Mouse (Mus musculus): ENCODE results near the gene Ssx2ip.
A peak's percentile ranks its signal among the peaks of the same experiment; 100 is the strongest.
"Not testable (repeated sequence)": the region's sequence is repeated elsewhere in the genome, so short reads cannot be mapped to it uniquely, and the experiment has no call there.

The Ssx2ip gene

DNA sequence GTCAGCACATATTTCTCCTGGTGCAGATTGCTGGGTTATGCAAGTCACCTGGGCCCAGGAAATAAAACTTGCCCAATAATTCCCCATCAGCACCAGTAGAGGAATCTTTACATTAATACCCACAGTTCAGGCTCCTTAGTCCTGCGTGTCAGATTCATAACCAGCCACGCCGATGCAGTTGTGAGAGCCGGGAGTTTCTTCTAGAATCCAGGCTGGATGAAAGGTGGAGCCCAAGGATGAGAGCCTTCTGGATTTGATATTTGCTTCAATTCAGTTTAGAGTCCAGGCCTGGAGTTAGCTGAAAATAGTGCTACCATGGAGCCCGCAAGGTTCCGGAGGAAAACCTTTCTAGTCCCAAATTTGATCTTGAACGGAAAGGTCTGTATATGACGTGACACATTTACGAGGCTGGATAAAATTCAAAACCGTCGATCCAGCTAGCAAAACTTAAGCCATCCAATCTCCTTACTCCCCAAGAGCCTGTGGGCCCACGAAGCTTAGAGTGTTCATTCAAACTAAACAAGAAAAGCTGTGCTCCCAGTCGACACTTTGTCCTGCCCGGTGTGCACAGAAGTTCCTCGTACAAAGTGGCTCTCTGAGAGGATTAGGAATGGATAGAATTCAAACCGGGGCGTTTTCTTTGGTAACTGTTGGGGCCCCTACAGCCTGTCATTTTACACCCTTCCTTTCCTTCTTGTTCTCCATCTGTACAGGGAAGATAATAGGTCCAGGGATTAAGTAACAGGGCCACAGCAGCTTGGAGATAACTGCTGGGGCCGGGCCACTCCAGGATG lies 968 bp downstream of the Ssx2ip start:
- no peak for DNase-seq

DNA sequence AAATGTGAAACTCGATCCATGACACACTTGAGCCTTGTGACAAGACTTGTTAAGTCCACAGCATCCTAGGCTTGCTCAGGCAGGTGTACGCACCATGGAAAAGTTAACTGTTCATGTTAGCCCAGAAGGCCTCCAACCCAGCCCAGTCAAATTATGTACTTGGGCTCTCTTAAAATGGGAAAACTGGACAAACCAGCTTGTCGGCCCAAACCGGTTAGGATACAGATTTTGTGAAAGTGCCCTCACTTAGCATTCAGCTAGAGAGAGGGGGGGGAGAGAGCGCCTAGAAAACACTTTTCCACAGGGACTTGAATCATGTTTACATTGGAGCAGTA lies 1.5 kb downstream of the Ssx2ip start:
- peak; percentile 71 for DNase-seq

DNA sequence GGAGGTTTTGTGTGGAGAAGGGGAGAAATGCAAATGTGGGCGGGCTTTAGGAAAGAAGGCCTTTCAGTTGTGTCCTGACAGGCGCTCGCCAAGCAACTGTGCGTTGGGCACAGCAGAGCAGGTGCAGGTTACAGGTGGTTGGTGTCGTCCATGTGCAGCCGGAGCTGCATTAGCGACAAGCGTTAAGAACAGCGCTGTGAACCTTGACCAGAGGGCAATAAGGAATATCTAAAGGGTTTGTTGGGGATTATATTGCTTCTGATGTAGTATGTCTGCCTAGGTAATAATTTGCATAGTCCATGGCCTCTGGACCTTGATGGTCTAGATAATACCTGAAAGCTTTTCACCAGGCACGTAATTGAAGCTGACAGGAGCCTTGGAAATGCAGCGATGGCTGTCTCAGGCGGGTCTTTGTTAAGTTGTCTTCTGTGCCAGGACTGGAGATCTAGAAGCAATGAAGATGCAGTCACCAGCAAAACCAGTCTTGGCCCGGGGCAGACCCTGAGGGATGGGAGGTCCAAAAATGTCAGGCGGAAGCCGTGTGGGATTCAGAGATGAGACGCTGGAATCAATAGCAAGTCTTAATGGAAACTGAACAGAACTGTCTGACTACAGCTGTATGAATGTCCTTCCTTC lies 2.8 kb downstream of the Ssx2ip start:
- DNase-seq = peak; percentile 36

DNA sequence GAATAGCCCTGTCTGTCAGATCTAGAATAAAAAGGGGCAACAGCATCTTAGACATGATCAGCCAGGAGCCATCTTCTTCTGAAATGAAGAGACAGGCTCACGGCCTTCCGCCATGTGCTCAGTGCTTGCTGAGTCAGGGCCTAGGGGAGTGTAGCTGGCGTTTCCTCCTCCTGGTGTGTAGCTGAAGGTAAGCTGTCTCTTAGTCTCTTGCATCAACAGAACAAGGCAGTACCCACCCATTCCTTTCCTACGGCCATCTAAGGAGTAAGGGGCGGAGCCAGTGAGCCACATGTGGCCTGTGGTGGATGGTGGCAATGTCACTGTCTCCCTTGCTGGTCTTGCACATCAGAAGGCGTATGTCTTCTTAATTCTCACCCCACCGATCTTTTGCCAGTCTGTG lies 5.7 kb downstream of the Ssx2ip start:
- DNase-seq = no peak

DNA sequence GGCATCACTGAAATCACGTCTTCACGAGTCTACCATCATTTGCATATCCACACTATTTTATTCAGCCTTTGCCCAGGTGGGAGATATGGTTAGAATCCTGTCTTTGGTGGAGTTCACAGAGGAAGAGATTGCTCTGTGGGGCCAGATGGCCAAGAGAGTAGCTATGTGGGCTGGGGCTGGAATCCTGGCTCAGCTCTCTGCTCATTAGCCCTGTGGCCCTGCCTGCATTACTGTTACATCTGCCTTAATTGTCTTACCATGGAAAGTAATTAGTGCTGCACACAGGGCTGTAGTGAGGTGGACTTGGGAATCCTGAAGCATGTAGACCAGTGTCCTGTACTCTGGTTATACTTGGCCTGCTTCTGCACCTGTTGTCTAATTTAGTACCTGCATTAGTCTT lies 7.6 kb downstream of the Ssx2ip start:
- no peak for DNase-seq

DNA sequence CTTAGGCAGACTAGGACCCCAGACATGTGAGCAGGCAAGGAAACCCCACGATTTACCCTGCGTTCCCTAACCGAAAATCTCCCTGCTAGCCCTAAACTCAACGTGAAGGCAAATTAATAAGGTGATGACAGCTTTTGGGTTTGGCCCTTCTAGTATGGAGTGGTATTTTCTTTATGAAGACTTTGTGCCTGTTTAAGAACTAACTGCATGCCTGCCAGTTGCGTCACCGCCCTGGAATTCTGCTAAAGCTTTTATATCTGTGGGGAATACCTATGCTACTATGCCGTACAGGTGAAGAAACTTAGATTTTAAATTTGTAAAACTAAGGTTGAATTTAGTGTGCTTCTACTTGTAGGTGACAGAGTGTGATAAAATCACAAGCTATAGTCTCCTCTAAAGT lies 8.0 kb downstream of the Ssx2ip start:
- DNase-seq = no peak

DNA sequence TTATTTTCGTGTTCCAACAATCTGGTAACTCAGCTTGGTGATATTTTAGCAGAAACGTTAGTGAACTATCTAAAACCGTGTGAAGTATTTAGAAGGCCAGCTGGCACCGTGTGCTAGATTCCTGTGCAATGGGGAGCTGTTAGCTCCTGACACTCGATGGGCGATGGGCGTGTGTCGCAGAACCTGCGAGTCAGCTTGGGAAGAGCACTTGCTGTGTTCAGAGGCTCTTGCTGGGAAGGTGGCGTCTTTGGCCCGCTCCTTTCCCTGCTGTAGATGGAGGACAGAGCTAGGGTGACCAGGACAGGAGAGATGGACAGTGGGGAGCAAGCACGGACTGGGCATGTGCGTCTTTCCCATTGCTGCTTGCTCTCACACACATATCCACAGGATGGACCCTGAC lies 8.6 kb downstream of the Ssx2ip start:
- DNase-seq = no peak

DNA sequence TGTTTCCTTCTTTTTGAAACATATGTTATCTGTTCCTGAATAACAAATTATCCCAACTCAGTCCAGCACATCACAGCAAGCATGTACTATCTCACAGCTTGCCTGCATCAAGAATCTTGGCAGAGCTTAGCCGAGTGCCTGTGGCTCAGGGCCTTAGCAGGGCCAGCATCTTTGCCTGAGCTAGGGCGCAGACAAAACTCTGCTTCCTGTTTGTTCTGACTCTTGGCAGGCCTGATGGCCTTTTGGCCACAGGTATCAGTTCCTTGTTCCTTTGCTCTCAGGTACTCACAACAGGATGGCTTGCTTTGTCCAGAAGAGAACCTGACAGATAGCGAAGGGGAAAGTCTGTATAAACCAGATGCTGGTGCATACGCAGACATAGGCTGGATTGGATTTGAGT lies 9.6 kb downstream of the Ssx2ip start:
- no peak for DNase-seq

DNA sequence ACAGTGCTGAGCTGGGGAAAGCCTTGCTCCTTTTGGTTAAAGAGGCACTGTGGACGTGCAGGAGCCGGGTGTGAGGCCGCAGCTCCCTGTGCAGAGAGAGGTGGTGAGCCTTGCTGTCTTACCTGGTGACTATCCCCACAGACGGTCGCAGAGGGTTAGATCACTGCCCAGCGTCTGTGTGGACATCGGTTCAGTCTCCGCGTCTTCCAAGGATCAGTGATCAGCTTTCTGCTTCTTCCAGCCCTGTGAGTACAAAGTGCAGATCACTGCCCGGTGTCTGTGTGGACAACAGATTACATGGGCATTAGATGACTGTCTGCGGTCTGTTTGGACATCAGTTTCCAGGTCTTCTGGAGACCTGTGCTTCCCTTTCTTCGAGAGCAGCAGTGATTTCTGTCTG lies 10.1 kb downstream of the Ssx2ip start:
- peak; percentile 41 for DNase-seq

DNA sequence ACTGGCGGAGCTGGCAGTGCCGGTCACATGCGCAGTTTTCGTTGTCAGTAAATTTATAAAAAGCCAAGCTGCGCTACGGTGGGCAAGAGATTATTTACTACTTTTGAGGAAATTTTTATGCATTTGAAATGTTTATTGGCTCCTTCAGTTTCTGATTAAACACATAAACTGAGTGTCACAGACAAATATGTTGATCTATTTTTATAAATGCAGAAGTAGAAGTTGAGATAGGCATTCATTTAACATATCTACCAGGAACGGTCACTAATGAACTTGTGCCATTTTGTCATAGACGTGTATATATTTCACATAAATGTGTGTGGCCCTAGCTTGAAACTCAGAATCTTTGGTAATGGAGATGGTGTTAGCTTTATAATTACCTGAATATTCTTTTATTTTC lies 13.4 kb downstream of the Ssx2ip start:
- no peak for DNase-seq

DNA sequence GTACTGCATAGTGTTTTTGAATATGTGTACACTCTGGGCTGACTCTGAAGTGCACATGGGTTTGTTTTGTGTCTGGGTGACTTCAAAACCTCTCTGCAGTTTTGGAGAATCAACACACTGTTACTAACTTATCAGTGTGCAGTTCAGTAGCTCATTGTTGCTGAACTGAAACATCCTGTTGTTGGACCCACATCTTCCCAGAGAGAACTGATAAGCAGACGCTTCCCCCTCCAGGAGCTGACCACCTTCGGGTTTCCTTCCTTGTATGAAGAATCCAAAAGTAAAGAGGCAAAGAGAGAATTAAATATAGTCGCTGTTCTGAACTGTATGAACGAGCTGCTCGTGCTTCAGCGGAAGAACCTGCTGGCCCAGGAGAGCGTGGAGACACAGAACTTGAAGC lies 14.5 kb downstream of the Ssx2ip start:
- DNase-seq = no peak

DNA sequence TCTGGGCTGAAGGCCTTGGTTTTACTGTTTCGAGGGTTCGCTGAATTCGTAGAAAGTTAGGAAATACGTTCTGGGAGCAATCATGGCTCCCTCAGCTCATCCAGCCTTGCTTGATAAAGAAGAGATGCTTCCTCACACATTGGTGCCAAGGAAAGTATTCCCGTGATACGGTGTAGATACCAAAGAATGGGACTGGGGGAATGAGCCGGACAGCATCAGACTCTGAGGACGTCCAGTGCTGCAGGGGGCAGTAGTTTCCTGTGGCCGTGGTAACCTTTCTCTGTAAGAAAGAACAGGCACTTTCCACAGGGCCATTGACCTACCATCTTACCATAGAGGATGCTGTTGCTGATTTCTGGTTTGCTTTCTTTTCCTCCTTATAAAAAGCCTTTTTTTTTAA lies 15.1 kb downstream of the Ssx2ip start:
- DNase-seq = no peak

DNA sequence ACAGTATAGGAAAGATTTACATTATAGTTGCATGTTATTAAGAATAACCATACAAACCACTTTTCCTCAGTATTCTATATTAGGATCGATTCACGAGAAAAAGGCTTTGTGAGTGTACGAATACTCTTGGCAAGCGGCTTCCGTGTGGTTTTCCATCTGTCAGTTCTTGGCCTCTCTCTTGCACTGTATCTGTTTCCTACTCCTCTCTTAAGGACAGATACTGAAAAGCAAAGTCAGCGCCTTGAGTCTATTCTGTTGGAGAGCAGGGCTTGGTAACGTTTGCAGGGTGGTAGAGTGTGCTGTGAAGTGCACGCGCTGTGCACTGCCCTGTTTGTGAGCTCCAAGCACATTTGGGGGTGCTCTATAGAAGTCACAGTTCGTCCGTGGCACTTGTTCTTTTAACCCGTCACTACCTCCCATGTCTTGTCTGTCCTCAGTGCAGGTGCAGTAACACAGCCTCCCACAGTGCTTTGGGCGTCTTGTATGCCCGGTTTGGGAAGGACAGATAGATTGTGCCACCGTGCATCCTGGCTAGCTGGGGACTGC lies 15.6 kb downstream of the Ssx2ip start:
- DNase-seq = no peak

DNA sequence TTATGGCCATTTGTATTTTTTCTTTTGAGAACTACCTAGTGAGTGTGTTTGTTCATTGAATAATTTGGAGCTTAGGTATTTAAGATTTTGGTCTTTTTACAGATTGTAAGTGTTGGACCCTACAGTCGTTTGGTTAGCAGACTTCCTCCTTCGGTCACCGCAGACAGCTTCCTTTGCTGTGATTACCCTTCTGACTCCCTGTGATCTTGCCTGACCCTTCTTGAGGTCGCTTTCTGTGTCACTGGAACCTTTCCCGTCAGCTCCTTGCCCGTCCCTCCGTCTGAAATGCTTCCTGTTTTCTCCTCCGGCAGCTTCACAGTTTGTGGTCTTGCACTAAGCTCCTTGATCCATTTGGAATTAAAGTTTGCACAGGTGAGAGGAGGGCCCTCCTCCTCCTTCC lies 17.3 kb downstream of the Ssx2ip start:
- DNase-seq = no peak

DNA sequence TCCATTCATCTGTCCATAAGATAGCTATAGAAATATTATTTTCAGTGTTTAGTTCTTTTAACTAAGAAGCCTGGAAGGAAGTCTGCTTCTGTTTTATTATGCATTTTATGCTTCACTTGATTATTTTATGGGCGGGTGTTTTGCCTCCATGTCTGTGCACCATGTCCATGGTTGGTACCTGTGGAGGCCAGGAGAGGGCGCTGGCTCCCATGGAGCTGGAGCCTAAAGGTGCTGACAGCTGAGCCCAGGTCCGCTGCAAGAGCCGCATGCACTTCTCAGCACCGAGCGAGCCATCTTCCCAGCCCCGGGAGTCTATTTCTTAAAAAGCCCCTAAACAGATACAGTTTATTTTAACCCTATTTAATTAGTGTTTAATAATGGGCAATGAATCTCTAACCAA lies 19.3 kb downstream of the Ssx2ip start:
- DNase-seq = no peak

DNA sequence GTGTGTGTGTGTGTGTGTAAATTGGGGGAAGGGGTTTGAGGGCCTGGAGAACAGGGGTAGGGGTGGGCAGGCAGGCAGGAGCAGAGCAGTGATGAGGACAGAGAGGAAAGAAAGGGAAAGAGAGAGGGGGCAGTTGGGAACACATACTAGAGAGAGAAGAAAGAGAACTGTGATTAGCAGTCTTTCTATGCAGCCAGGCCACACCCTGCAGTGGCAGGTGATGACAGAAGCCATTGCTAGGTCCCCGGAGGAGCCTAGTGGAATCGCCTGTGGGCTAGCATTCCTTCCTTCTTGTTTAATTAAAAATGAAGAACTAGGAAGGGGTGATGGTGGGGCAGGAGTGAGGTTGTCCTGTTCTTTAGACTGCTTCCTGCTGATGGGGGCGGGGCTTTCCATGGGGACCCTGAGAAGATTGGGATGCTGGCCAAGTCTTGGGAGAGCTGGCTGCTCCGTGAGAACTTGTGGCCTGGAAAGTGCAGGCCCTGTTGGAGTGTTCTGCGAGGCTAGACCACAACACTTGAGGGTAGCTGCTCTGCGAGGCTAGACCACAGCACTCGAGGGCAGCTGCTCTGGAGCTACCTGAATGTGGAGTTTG lies 20.0 kb downstream of the Ssx2ip start:
- DNase-seq = peak; percentile 33

DNA sequence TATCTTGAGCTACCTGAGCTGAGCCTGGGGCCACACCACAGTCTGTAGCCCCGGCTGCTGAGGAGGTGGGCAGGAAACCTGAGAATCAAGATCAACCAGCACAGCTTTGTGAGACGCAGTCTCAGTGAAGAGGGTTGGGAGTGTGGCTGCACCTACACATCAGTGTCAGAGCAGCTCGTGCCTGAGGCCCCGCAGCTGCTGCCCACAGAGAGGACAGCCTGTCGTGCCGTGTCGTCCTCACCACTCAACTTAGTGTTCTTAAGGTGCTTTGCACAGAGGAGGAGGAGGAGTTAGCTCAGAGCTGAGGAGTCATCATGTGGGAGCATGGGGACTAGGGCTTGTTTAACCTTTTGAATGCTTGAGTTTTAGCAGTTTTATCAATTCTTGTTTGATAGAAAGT lies 21.5 kb downstream of the Ssx2ip start:
- DNase-seq = no peak

DNA sequence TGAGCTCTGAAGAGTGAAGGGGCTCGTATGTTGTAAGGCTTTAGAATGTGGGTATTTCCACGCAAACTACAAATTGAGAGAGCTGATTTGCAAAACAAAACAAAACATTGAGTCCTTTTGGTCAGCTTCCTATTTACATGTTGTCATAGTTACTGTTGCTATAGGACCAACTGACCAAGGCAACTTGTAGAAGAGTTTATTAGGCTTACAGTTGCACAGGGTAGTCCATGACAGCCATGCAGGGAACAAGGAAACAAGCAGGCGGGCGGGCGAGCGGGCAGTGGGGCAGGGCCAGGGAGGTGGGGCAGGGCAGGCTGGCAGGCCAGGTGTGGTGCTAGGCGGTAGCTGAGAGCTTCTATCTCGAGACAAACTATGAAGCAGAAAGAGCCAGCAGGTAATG lies 22.0 kb downstream of the Ssx2ip start:
- no peak for DNase-seq

DNA sequence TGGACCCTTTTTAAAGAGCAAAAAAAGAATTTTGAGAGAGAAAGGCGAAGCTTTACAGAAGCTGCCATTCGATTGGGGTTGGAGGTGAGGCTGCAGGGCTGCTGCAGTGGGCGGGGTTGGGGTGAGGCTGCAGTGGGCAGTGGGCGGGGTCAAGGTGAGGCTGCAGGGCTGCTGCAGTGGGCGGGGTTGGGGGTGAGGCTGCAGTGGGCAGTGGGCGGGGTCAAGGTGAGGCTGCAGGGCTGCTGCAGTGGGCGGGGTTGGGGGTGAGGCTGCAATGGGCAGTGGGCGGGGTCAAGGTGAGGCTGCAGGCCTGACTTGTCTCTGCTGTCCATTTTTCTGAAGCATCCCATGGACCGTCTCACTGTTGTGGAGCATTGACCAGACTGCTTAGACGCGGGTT lies 28.6 kb downstream of the Ssx2ip start:
- DNase-seq = not testable (repeated sequence)

DNA sequence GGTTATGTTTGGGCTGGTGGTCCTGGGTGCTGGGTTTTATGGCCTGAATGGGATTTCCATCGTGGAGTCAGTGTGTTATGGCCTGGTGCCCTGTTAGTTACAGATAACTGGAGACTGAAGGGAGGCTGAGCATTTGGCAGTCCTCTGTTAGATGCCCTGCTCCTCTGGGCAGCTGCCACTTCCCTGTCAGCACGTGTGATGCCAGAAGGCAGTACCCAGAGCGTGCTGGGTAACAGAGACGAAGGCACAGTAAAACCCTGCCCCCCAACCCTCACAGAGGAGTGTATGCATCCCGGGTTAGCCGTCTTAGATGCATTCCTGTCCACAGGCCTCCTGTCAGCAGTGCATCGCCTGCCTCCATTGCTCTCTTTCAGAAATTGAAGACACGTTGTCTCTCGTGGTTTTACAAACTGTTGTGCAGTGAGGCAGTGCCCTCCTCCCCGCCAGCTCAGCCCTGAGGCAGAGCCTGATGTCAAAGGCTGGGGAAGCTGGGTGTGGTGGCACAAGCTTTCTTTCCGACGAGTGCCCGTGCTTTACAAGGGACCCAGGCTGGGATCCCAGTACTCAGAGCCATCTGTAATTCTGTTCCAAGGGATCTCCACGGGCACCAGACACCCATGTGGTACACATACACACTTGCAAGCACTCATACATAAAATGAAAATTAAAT lies 29.4 kb downstream of the Ssx2ip start:
- DNase-seq = no peak

DNA sequence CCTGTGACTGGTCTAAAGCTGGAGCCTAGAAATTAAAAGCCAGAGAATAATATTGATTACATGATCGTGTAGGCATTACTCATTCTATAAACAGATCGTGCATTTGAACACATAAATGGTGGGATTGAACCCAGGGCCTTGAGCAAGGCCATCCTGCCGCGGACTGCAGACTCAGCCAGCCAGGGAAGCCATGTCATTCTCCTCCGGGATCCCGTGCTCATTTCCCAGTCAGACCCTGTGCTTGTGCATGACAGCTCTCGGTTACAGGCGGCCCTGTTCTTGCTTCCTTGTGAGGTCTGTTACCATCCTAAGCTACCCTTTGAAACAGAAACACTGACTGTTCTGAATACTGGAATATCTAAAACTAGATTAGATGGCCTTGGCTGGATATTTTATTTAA lies 30.2 kb downstream of the Ssx2ip start:
- no peak for DNase-seq

DNA sequence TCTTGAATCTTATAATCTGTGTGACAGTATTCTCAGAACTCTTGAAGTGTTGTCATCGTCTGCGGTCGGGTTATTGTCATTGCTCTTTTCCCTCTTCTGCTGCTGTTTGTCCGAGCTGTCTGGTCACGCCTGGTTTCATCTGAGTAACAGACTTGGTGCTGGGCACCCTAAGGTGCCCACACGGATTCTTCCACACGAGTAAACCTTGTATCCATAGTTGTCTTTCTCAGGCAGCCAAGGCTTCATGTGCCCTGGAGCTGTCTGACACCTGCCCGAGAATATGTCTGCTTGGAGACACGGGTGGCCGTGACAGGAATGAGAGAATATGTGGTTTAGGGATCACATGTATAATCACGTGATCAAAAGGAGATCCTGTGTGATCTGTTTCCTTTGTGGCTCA lies 31.1 kb downstream of the Ssx2ip start:
- DNase-seq = no peak

DNA sequence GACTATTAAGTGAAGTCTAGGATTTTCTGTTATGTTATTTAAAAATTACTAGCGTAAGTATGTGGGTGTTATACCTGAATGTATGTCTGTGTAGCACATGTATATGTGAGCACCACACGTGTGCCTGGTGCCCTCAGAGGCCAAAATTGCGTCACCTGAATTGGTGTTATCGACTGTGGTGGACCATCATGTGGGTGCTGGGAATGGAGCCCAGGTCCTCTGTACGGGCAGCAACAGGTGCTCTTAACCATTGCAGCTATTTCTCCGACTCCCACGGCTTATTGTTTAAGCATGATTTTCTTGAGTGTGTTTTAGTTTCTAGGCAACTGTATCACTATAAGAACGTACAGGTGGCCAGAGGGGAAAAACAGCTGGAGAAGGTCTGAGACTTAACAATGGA lies 31.7 kb downstream of the Ssx2ip start:
- DNase-seq = no peak

DNA sequence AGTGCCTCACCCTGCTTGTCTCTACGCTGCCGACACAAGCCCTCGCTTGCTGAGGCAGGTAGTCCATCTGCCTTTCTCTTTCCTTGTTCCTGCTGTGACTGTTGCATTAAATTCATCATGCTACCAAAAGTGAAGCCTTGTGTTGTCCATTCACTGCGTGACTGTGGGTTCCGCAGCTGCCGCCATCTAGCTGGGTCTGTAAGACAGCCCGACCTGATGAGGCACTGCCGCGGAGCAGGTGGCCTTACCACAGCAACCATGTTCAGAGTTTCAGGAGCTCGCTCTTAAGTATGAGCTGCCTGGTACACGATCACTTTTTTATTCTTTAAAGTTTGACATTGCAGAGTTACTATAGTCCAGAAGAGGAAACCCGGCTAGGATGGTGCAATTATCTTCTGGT lies 35.6 kb downstream of the Ssx2ip start:
- DNase-seq = no peak

All from kidney, postnatal 14 days (tissue).